Mouse (Mus musculus) CH12.LX (cell line): Measurements from ENCODE around the gene Entpd1. TPM values are rescaled to one million over a fixed set of nuclear protein-coding genes. Genes with fewer than 3 reads are reported as not detected.
A peak's percentile ranks its signal among the peaks of the same experiment; 100 is the strongest.

Experiments
- DNase-seq: peaks from one replicate; pipeline ENCODE4 v3.0.0-alpha.2; 2013; ENCODE audit errors: extremely low read depth
- H3K27ac ChIP-seq: 2 replicates; pipeline ENCODE4 v1.5.1; 2012; ENCODE audit warnings: low read depth, mild to moderate bottlenecking, control low read depth, moderate library complexity; ENCODE audit not compliant: insufficient read depth
- H3K27me3 ChIP-seq: replicated peaks from 2 replicates; pipeline ENCODE3; 2012; ENCODE audit warnings: inconsistent platforms
- H3K36me3 ChIP-seq, 2 experiments: replicated peaks in 1 of 2; 2 replicates each; pipeline versions ENCODE3 to v1.6.1; 2012; ENCODE audit warnings: inconsistent platforms in 1 of 2, low read length in 1 of 2, mild to moderate bottlenecking in 1 of 2, mixed read lengths in 1 of 2, moderate library complexity in 1 of 2; ENCODE audit not compliant: control insufficient read depth in 1 of 2, insufficient read depth in 1 of 2
- H3K4me1 ChIP-seq, 2 experiments: 2 replicates each; pipeline ENCODE4 v1.6.1; 2012; ENCODE audit warnings: inconsistent platforms in 1 of 2, moderate library complexity in 1 of 2; ENCODE audit not compliant: insufficient read depth in 2 of 2, control insufficient read depth in 1 of 2
- H3K4me2 ChIP-seq: 2 replicates; pipeline ENCODE4 v1.6.1; 2012; ENCODE audit warnings: low read depth, mild to moderate bottlenecking, control low read depth; ENCODE audit not compliant: poor library complexity, insufficient read depth, severe bottlenecking
- H3K4me3 ChIP-seq, 3 experiments: fragments of 150-350 bp in 1 of 3; sonication (generic) in 1 of 3; replicated peaks in 1 of 3; 2 replicates each; pipeline versions ENCODE3 to v1.5.1; 2011 to 2012; ENCODE audit warnings: low read depth in 2 of 3, low read length in 2 of 3, mild to moderate bottlenecking in 2 of 3, moderate library complexity in 2 of 3, control low read depth in 1 of 3, improper control_type of control experiment in 1 of 3, inconsistent platforms in 1 of 3, mixed read lengths in 1 of 3; ENCODE audit not compliant: poor library complexity in 1 of 3
- H3K79me2 ChIP-seq: replicated peaks from 2 replicates; pipeline ENCODE4 v1.6.1; 2012; ENCODE audit warnings: mild to moderate bottlenecking, moderate library complexity; ENCODE audit not compliant: control insufficient read depth, poor library complexity, insufficient read depth, severe bottlenecking; ENCODE audit errors: extremely low read depth
- H3K9ac ChIP-seq: 2 replicates; pipeline ENCODE4 v1.6.1; 2012; ENCODE audit warnings: low read depth, mild to moderate bottlenecking, control low read depth, moderate library complexity; ENCODE audit not compliant: insufficient read depth
- H3K9me3 ChIP-seq: replicated peaks from 2 replicates; pipeline ENCODE3; 2012; ENCODE audit warnings: low read length, inconsistent platforms, mixed read lengths
- CHD1 ChIP-seq: IDR thresholded peaks from 2 replicates; pipeline ENCODE4 v1.6.1; 2012; ENCODE audit warnings: low read depth, low read length, improper control_type of control experiment, inconsistent platforms
- CHD2 ChIP-seq: IDR thresholded peaks from 2 replicates; pipeline ENCODE4 v1.6.1; 2011; ENCODE audit warnings: low read length, improper control_type of control experiment
- JUN ChIP-seq: IDR thresholded peaks from 2 replicates; pipeline ENCODE4 v1.6.1; 2011; ENCODE audit warnings: low read depth, mild to moderate bottlenecking, low read length, improper control_type of control experiment, moderate library complexity; ENCODE audit not compliant: insufficient read depth
- KAT2A ChIP-seq: IDR thresholded peaks from 2 replicates; pipeline ENCODE4 v1.6.1; 2012; ENCODE audit warnings: low read length, improper control_type of control experiment, inconsistent platforms; ENCODE audit not compliant: insufficient replicate concordance
- MAFK ChIP-seq: IDR thresholded peaks from 2 replicates; pipeline ENCODE4 v1.6.1; 2011; ENCODE audit warnings: low read length, improper control_type of control experiment; ENCODE audit not compliant: insufficient replicate concordance
- MAZ ChIP-seq: IDR thresholded peaks from 2 replicates; pipeline ENCODE4 v1.6.1; 2012; ENCODE audit warnings: low read depth, mild to moderate bottlenecking, inconsistent platforms, low read length, improper control_type of control experiment, moderate library complexity
- RCOR1 ChIP-seq: conservative IDR thresholded peaks from 2 replicates; pipeline ENCODE4 v1.6.1; 2012; ENCODE audit warnings: low read depth, mild to moderate bottlenecking, inconsistent platforms, low read length, improper control_type of control experiment
- USF1 ChIP-seq: IDR thresholded peaks from 2 replicates; pipeline ENCODE4 v1.6.1; 2014; ENCODE audit warnings: low read depth, mild to moderate bottlenecking, inconsistent platforms, low read length, improper control_type of control experiment
- USF2 ChIP-seq: conservative IDR thresholded peaks from 2 replicates; pipeline ENCODE4 v1.6.1; 2011; ENCODE audit warnings: low read depth, low read length, improper control_type of control experiment
- ZKSCAN1 ChIP-seq: IDR thresholded peaks from 2 replicates; pipeline ENCODE4 v1.6.1; 2012; ENCODE audit warnings: low read depth, inconsistent platforms, low read length, improper control_type of control experiment, borderline replicate concordance
- ZMIZ1 ChIP-seq: IDR thresholded peaks from 2 replicates; pipeline ENCODE4 v1.6.1; 2012; ENCODE audit warnings: low read depth, mild to moderate bottlenecking, inconsistent platforms, low read length, improper control_type of control experiment
- dilution Hi-C: fragments of 300-500 bp; cut with MboI; formaldehyde crosslinking; loops from 2 replicates; pipeline ENCODE4 v1.14.3; 2020; ENCODE audit warnings: low sequenced_read_pairs; ENCODE audit not compliant: extremely low pct_unique_long_range_greater_than_20kb, extremely low pct_ligation_motif_present
- in situ Hi-C: fragments of 300-500 bp; cut with MboI; formaldehyde crosslinking; loops from 3 replicates; pipeline ENCODE4 v1.14.3; 2019; ENCODE audit warnings: low sequenced_read_pairs, low pct_ligation_motif_present, low pct_unique_long_range_greater_than_20kb, mixed read lengths
- polyA plus RNA-seq: library from polyadenylated mRNA; unstranded; fragments of >175 nt; gene quantifications from 2 replicates; pipeline ENCODE4 v1.2.1, GENCODE M21; 2012; ENCODE audit warnings: low read depth; ENCODE audit not compliant: insufficient read length
- total RNA-seq, 2 experiments: library from RNA; depleted of rRNA; stranded (reverse); fragments of 300-350 nt in 1 of 2; fragments of >200 nt in 1 of 2; gene quantifications; 2 replicates each; pipeline ENCODE4 v1.2.3; 2012 to 2014

Entpd1 gene
- total and polyA plus RNA-seq, 3 experiments, result 14.7 to 21.2 (median 19.5) TPM

DNA sequence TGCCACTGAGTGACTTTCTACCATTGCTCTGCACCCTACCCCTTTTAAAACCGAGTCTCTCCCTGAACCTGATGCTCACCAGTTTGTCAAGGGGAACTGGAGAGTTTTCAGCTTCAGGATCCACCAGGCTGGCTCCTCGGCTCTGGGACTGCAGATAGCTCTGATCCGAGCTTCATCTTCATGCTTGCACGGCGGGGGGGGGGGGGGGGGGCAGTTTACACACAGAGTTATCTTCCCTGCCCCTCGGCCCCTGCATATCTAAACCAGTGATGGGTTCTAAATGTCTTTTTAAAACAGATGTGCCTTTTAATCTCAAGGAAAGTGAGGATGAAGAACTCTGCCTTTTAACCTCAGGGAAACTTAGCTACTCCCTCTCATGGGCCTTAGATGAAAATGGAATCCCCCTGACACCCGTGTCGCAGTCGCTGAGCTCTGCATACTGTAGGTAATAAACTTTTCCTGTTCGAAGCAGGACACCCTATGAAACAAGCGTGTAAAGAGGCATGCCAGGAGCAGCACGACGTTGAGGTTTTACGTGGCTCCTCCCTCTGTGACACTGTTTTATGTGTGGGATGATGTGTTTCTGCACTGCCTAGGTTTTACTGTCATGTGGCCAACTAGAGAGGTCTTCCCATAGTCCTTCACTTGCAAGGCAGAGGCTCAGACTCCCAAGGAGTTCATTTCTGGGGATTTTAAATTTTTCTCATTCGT, 176.0 kb downstream of the Entpd1 start:
- no peak for TF ChIP-seq CHD1
- no peak for TF ChIP-seq USF2
- TF ChIP-seq RCOR1, result no peak
- TF ChIP-seq USF1, result no peak
- TF ChIP-seq JUN, result no peak
- TF ChIP-seq MAFK, result no peak
- TF ChIP-seq ZMIZ1, result no peak
- no peak for TF ChIP-seq KAT2A
- TF ChIP-seq MAZ, result no peak
- H3K27me3 ChIP-seq, result no peaks in the 10 kb centered on the region

DNA sequence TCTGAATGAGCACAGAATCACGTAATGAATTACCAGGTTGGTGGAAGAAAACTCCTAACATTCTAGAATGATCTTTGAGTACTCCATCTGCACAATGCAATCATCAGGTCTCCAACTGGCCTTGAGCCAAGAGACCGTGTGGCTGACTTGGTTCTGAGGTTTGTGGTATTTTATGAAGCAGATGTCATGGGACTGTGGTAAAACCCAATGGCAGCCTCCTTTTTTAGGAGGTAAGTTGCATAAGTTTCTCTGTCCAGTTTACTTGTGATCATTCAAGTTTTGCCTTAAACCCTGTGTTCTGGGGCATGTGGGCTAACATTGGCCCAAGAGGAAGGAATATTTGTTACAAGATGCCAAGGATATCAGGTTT, 176.5 kb downstream of the Entpd1 start:
- no peaks in the 10 kb centered on the region for H3K36me3 ChIP-seq
- H3K4me1 ChIP-seq, result peaks cover 0 to 5% of the 10 kb centered on the region in 2 experiments; a peak in 1 of 4 replicates
- H3K4me2 ChIP-seq, result no peak overlapping the region
- H3K27me3 ChIP-seq, result no peaks in the 10 kb centered on the region
- no peak overlapping the region for H3K27ac ChIP-seq
- H3K9ac ChIP-seq, result no peak overlapping the region
- no peaks in the 10 kb centered on the region for H3K79me2 ChIP-seq
- dilution Hi-C loops, result no loop called here
- no peak for TF ChIP-seq CHD2
- TF ChIP-seq ZKSCAN1, result no peak
- H3K4me3 ChIP-seq, result no peak overlapping the region
- in situ Hi-C loops, result no loop called here
- peak; percentile 2 for DNase-seq
- H3K9me3 ChIP-seq, result peaks cover 2% of the 10 kb centered on the region

More for the DNA sequence above, 176.0 kb downstream of the Entpd1 start:
- in situ Hi-C loops (no loop called here), dilution Hi-C loops (no loop called here)
- Histone ChIP-seq H3K27ac (no peak overlapping the region), H3K9me3 (peaks cover 2% of the 10 kb centered on the region), H3K4me1 (peaks cover 0 to 5% of the 10 kb centered on the region in 2 experiments; a peak in 1 of 4 replicates), H3K9ac (no peak overlapping the region), H3K79me2 (no peaks in the 10 kb centered on the region), H3K4me3 (no peak overlapping the region), H3K36me3 (no peaks in the 10 kb centered on the region), H3K4me2 (no peak overlapping the region)
- no peak for DNase-seq

Other genes starting within 250 kb of the Entpd1 start
- gene Sorbs1, start 98.6 kb upstream of the Entpd1 start, total RNA-seq (2012; rRNA removed), result 2.6 and 3.6 TPM in 2 replicates
- 2.1 and 3.1 TPM in 2 replicates for gene Sorbs1, start 98.6 kb upstream of the Entpd1 start, total RNA-seq (2014; rRNA removed)
- 6.2 and 9.3 TPM in 2 replicates for gene Sorbs1, start 98.6 kb upstream of the Entpd1 start, polyA plus RNA-seq
- 134 and 193 TPM in 2 replicates for gene Aldh18a1, start 23.9 kb upstream of the Entpd1 start, total RNA-seq (2012; rRNA removed)
- gene Aldh18a1, start 23.9 kb upstream of the Entpd1 start, total RNA-seq (2014; rRNA removed), result 101 and 104 TPM in 2 replicates
- 92.2 and 120 TPM in 2 replicates for gene Aldh18a1, start 23.9 kb upstream of the Entpd1 start, polyA plus RNA-seq
- gene Tctn3, start 133 bp upstream of the Entpd1 start, total RNA-seq (2012; rRNA removed), result 8.4 and 9.9 TPM in 2 replicates
- gene Tctn3, start 133 bp upstream of the Entpd1 start, total RNA-seq (2014; rRNA removed), result 5.8 and 6.4 TPM in 2 replicates
- 7.4 and 10.6 TPM in 2 replicates for gene Tctn3, start 133 bp upstream of the Entpd1 start, polyA plus RNA-seq
- gene Cc2d2b, start 136.4 kb downstream of the Entpd1 start, total RNA-seq (2012; rRNA removed), result not detected in 2 replicates
- not detected in 2 replicates for gene Cc2d2b, start 136.4 kb downstream of the Entpd1 start, total RNA-seq (2014; rRNA removed)
- not detected in 2 replicates for gene Cc2d2b, start 136.4 kb downstream of the Entpd1 start, polyA plus RNA-seq
- 4.2 and 4.3 TPM in 2 replicates for gene Ccnj, start 218.9 kb downstream of the Entpd1 start, total RNA-seq (2012; rRNA removed)
- 4.2 and 4.7 TPM in 2 replicates for gene Ccnj, start 218.9 kb downstream of the Entpd1 start, total RNA-seq (2014; rRNA removed)
- gene Ccnj, start 218.9 kb downstream of the Entpd1 start, polyA plus RNA-seq, result 7.5 and 8.6 TPM in 2 replicates